Mouse (Mus musculus) stomach, embryonic 15.5 days (tissue): ENCODE measurements around the gene Gmeb2. TPM values are rescaled to one million over a fixed set of nuclear protein-coding genes. Genes with fewer than 3 reads are reported as not detected.

Experiments
- ATAC-seq: fragments of 200-750 bp; cut with Nextera tagmentation; 2 replicates; pipeline ENCODE4 v1.8.0; 2017; ENCODE audit warnings: low read depth, moderate number of reproducible peaks, moderate TSS enrichment; ENCODE audit not compliant: insufficient read depth, low FRiP score
- H3K27ac ChIP-seq: fragments of 300-500 bp; sonication (generic); 2 replicates; pipeline ENCODE4 v1.5.1; 2015; ENCODE audit warnings: mild to moderate bottlenecking, inconsistent platforms
- H3K27me3 ChIP-seq: fragments of 300-500 bp; sonication (generic); replicated peaks from 2 replicates; pipeline ENCODE4 v1.6.1; 2015; ENCODE audit warnings: inconsistent platforms
- H3K36me3 ChIP-seq: fragments of 300-500 bp; sonication (generic); 2 replicates; pipeline ENCODE4 v1.6.1; 2015; ENCODE audit warnings: inconsistent platforms
- H3K4me1 ChIP-seq: fragments of 300-500 bp; sonication (generic); 2 replicates; pipeline ENCODE4 v1.6.1; 2015; ENCODE audit warnings: inconsistent platforms
- H3K4me2 ChIP-seq: fragments of 300-500 bp; sonication (generic); 2 replicates; pipeline ENCODE4 v1.6.1; 2015; ENCODE audit warnings: mild to moderate bottlenecking, inconsistent platforms
- H3K4me3 ChIP-seq: fragments of 300-500 bp; sonication (generic); replicated peaks from 2 replicates; pipeline ENCODE4 v1.5.1; 2015; ENCODE audit warnings: inconsistent platforms
- H3K9ac ChIP-seq: fragments of 300-500 bp; sonication (generic); 2 replicates; pipeline ENCODE4 v1.6.1; 2015; ENCODE audit warnings: inconsistent platforms
- H3K9me3 ChIP-seq: fragments of 300-500 bp; sonication (generic); 2 replicates; pipeline ENCODE4 v1.6.1; 2016; ENCODE audit warnings: inconsistent platforms
- WGBS: fragments of 180-500 bp; shearing (Covaris S2); methylation state at CpG from one replicate; pipeline ENCODE4 v1.1.7; 2015; 5-methylcytosine and 5-hydroxymethylcytosine counted together
- polyA plus RNA-seq: library from polyadenylated mRNA; unstranded; fragments of >200 nt; fragmentation: Nextera tagmentation; extraction: Ambion mirVana; gene quantifications from 2 replicates; pipeline ENCODE4 v1.2.1, GENCODE M21; 2015

The Gmeb2 gene
- polyA plus RNA-seq, 1 experiment from 2014 or later = 12.2 TPM

GRCm38 (mm10) chr2:181273829-181274228, 14.0 kb downstream of the Gmeb2 start:
- Histone ChIP-seq H3K4me2 (no peak overlapping the region), H3K4me3 (no peak overlapping the region), H3K9ac (no peak overlapping the region), H3K36me3 (peaks cover 6% of the 10 kb centered on the region; the same call in 1 of the 2 replicates), H3K27me3 (no peaks in the 10 kb centered on the region), H3K4me1 (no peaks in the 10 kb centered on the region), H3K27ac (no peak overlapping the region), H3K9me3 (no peaks in the 10 kb centered on the region)
- 96% methylated on average over 2 of the region's 2 CpGs for WGBS
- no peak for ATAC-seq

- WGBS = 90% methylated on average over 2 of the region's 2 CpGs
- Histone ChIP-seq H3K36me3 (peaks cover 8% of the 10 kb centered on the region; the same call in 1 of the 2 replicates), H3K9ac (no peak overlapping the region), H3K4me3 (no peak overlapping the region), H3K27ac (no peak overlapping the region), H3K9me3 (no peaks in the 10 kb centered on the region), H3K4me2 (no peak overlapping the region), H3K27me3 (no peaks in the 10 kb centered on the region), H3K4me1 (no peaks in the 10 kb centered on the region)
- no peak for ATAC-seq
Measured at GRCm38 (mm10) chr2:181272092-181272491, 15.7 kb downstream of the Gmeb2 start.

- no peak for ATAC-seq
Measured at GRCm38 (mm10) chr2:181266839-181267238, 21.0 kb downstream of the Gmeb2 start.

GRCm38 (mm10) chr2:181253248-181253647, 34.6 kb downstream of the Gmeb2 start:
- Histone ChIP-seq H3K27ac (no peak overlapping the region), H3K36me3 (peaks cover 43% of the 10 kb centered on the region), H3K4me1 (no peaks in the 10 kb centered on the region), H3K4me3 (no peak overlapping the region), H3K9ac (no peak overlapping the region), H3K9me3 (no peaks in the 10 kb centered on the region), H3K4me2 (no peak overlapping the region), H3K27me3 (no peaks in the 10 kb centered on the region)
- WGBS = 69% methylated on average over 1 of the region's 1 CpGs
- ATAC-seq = no peak

More at GRCm38 (mm10) chr2:181266839-181267238, 21.0 kb downstream of the Gmeb2 start:
- no peaks in the 10 kb centered on the region for H3K4me1 ChIP-seq
- no peaks in the 10 kb centered on the region for H3K9me3 ChIP-seq
- H3K9ac ChIP-seq = no peak overlapping the region
- H3K4me3 ChIP-seq = no peak overlapping the region
- H3K27ac ChIP-seq = no peak overlapping the region
- H3K27me3 ChIP-seq = no peaks in the 10 kb centered on the region
- peaks cover 22% of the 10 kb centered on the region; the same call in 1 of the 2 replicates for H3K36me3 ChIP-seq
- no peak overlapping the region for H3K4me2 ChIP-seq
- 93% methylated on average over 2 of the region's 2 CpGs for WGBS

- no peak overlapping the region for H3K9ac ChIP-seq
- H3K27ac ChIP-seq = no peak overlapping the region
- H3K4me2 ChIP-seq = no peak overlapping the region
- H3K4me3 ChIP-seq = no peak overlapping the region
- H3K36me3 ChIP-seq = peaks cover 35% of the 10 kb centered on the region
- 82% methylated on average over 1 of the region's 1 CpGs for WGBS
- no peaks in the 10 kb centered on the region for H3K4me1 ChIP-seq
- no peaks in the 10 kb centered on the region for H3K9me3 ChIP-seq
- no peak for ATAC-seq
- no peaks in the 10 kb centered on the region for H3K27me3 ChIP-seq
Measured at GRCm38 (mm10) chr2:181251841-181252240, 36.0 kb downstream of the Gmeb2 start.

GRCm38 (mm10) chr2:181249217-181249616, 38.6 kb downstream of the Gmeb2 start:
- Histone ChIP-seq H3K9me3 (no peaks in the 10 kb centered on the region), H3K4me3 (no peak overlapping the region), H3K4me1 (no peaks in the 10 kb centered on the region), H3K4me2 (no peak overlapping the region), H3K27me3 (no peaks in the 10 kb centered on the region), H3K9ac (no peak overlapping the region), H3K36me3 (peaks cover 21% of the 10 kb centered on the region), H3K27ac (no peak overlapping the region)
- 73% methylated on average over 10 of the region's 10 CpGs for WGBS
- no peak for ATAC-seq

GRCm38 (mm10) chr2:181245031-181245430, 42.8 kb downstream of the Gmeb2 start:
- Histone ChIP-seq H3K4me1 (peaks cover 7% of the 10 kb centered on the region; the same call in 1 of the 2 replicates), H3K9ac (no peak overlapping the region), H3K4me2 (no peak overlapping the region), H3K36me3 (no peaks in the 10 kb centered on the region), H3K27ac (no peak overlapping the region), H3K4me3 (no peak overlapping the region), H3K27me3 (no peaks in the 10 kb centered on the region), H3K9me3 (no peaks in the 10 kb centered on the region)
- no peak for ATAC-seq
- 29% methylated on average over 2 of the region's 2 CpGs for WGBS

- Histone ChIP-seq H3K27ac (no peak overlapping the region), H3K36me3 (no peaks in the 10 kb centered on the region), H3K4me2 (no peak overlapping the region), H3K4me1 (peaks cover 7% of the 10 kb centered on the region; the same call in 1 of the 2 replicates), H3K9ac (no peak overlapping the region), H3K9me3 (no peaks in the 10 kb centered on the region), H3K27me3 (no peaks in the 10 kb centered on the region), H3K4me3 (no peak overlapping the region)
- peak; percentile 28; the same call in 1 of the 2 replicates for ATAC-seq
- 32% methylated on average over 11 of the region's 11 CpGs for WGBS
Measured at GRCm38 (mm10) chr2:181243706-181244394, 44.0 kb downstream of the Gmeb2 start.

- no peaks in the 10 kb centered on the region for H3K27me3 ChIP-seq
- H3K4me3 ChIP-seq = peak overlapping the region; percentile 59
- no peak overlapping the region for H3K9ac ChIP-seq
- H3K36me3 ChIP-seq = no peaks in the 10 kb centered on the region
- no peak overlapping the region for H3K27ac ChIP-seq
- H3K4me2 ChIP-seq = peak overlapping the region; percentile 67
- ATAC-seq = no peak
- H3K4me1 ChIP-seq = peaks cover 7% of the 10 kb centered on the region; the same call in 1 of the 2 replicates
- 51% methylated on average over 3 of the region's 3 CpGs for WGBS
- no peaks in the 10 kb centered on the region for H3K9me3 ChIP-seq
Measured at GRCm38 (mm10) chr2:181242314-181242665, 45.5 kb downstream of the Gmeb2 start.

GRCm38 (mm10) chr2:181241602-181242313, 46.1 kb downstream of the Gmeb2 start, which contains the start of gene Helz2:
Gene Helz2 (minus strand): TSS chr2:181242027.
- ATAC-seq = peak; percentile 81
- H3K4me1 ChIP-seq = peaks cover 7% of the 10 kb centered on the region; the same call in 1 of the 2 replicates
- WGBS = 5% methylated on average over 16 of the region's 16 CpGs

GRCm38 (mm10) chr2:181240806-181241440, 46.9 kb downstream of the Gmeb2 start:
- H3K4me3 ChIP-seq = peak overlapping the region; percentile 59

More at GRCm38 (mm10) chr2:181241602-181242313, 46.1 kb downstream of the Gmeb2 start, which contains the start of gene Helz2:
- Histone ChIP-seq H3K9me3 (no peaks in the 10 kb centered on the region), H3K27me3 (no peaks in the 10 kb centered on the region), H3K4me3 (peak within 1 kb of the TSS; percentile 59), H3K36me3 (no peaks in the 10 kb centered on the region), H3K4me2 (peak within 1 kb of the TSS; percentile 67), H3K27ac (no peak within 1 kb of the TSS), H3K9ac (peak within 1 kb of the TSS; percentile 39; the same call in 1 of the 2 replicates)

More at GRCm38 (mm10) chr2:181240806-181241440, 46.9 kb downstream of the Gmeb2 start:
- Histone ChIP-seq H3K27me3 (no peaks in the 10 kb centered on the region), H3K9ac (no peak overlapping the region), H3K36me3 (no peaks in the 10 kb centered on the region), H3K4me2 (peak overlapping the region; percentile 67), H3K9me3 (no peaks in the 10 kb centered on the region), H3K4me1 (peaks cover 7% of the 10 kb centered on the region; the same call in 1 of the 2 replicates), H3K27ac (no peak overlapping the region)
- 87% methylated on average over 13 of the region's 13 CpGs for WGBS
- ATAC-seq = no peak
